Mouse (Mus musculus) lung, embryonic 15.5 days (tissue): ENCODE data around the gene Ephx1. TPM values are rescaled to one million over a fixed set of nuclear protein-coding genes. Genes with fewer than 3 reads are reported as not detected.

Experiments
- ATAC-seq: fragments of 200-750 bp; cut with Nextera tagmentation; 2 replicates; pipeline ENCODE4 v1.8.0; 2017; ENCODE audit warnings: moderate number of reproducible peaks, borderline replicate concordance; ENCODE audit not compliant: low FRiP score, low TSS enrichment; ENCODE audit errors: extremely low read depth
- H3K27ac ChIP-seq: fragments of 300-500 bp; sonication (generic); 2 replicates; pipeline ENCODE4 v1.5.1; 2015; ENCODE audit warnings: moderate library complexity, mild to moderate bottlenecking, inconsistent platforms
- H3K27me3 ChIP-seq: fragments of 300-500 bp; sonication (generic); 2 replicates; pipeline ENCODE4 v1.6.1; 2015; ENCODE audit warnings: inconsistent platforms
- H3K36me3 ChIP-seq: fragments of 300-500 bp; sonication (generic); 2 replicates; pipeline ENCODE4 v1.6.1; 2015; ENCODE audit warnings: inconsistent platforms
- H3K4me1 ChIP-seq: fragments of 300-500 bp; sonication (generic); 2 replicates; pipeline ENCODE4 v1.6.1; 2015; ENCODE audit warnings: inconsistent platforms
- H3K4me2 ChIP-seq: fragments of 300-500 bp; sonication (generic); 2 replicates; pipeline ENCODE4 v1.6.1; 2015; ENCODE audit warnings: inconsistent platforms, mild to moderate bottlenecking, moderate library complexity
- H3K4me3 ChIP-seq: fragments of 300-500 bp; sonication (generic); 2 replicates; pipeline ENCODE4 v1.5.1; 2015; ENCODE audit warnings: mild to moderate bottlenecking, inconsistent platforms
- H3K9ac ChIP-seq: fragments of 300-500 bp; sonication (generic); 2 replicates; pipeline ENCODE4 v1.6.1; 2015; ENCODE audit warnings: inconsistent platforms
- H3K9me3 ChIP-seq: fragments of 300-500 bp; sonication (generic); 2 replicates; pipeline ENCODE4 v1.6.1; 2016; ENCODE audit warnings: inconsistent platforms
- WGBS: fragments of 180-500 bp; shearing (Covaris S2); methylation state at CpG from one replicate; pipeline ENCODE4 v1.1.7; 2015; 5-methylcytosine and 5-hydroxymethylcytosine counted together
- polyA plus RNA-seq: library from polyadenylated mRNA; unstranded; fragments of >200 nt; fragmentation: Nextera tagmentation; extraction: Ambion mirVana; gene quantifications from 2 replicates; pipeline ENCODE4 v1.2.1, GENCODE M21; 2015

Gene Ephx1
- 6.3 and 7.2 TPM in 2 replicates for polyA plus RNA-seq

DNA sequence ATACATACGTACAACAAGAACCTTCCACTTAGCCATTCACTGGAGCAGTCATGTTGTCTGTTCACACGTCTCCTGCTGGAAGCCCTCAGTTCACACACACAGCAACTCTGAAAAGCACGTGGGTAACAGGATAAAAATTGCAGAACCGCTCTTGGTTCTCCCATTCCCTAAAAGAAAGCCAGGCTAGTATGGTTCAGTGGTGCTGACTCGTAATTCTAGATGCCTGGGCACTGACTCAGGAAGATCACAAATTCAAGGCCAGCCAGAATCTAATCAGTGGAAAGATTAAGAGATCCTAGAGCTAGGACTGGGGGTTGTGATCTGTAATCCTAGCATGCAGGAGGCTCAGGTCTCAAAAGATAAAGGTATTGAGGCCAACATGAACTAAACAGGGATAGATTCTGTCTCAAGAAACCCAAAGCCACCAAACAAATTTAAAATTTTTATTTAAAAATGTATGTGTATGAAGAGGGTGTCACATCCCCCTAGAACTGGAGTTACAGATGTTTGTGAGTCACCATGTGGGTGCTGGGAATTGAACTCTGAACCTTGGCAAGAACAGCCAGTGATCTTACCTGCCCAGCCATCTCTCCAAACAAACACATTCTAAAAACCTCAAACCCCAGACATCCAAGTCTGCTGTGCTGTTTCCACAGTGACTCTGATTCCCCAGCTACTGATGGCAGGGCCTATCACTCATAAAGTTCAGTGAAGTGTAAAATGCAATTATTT lies at the start of gene Ephx1:
Gene Ephx1, minus strand, starts transcription at position 149 of the 732 bp plus-strand sequence.
- no peak within 1 kb of the TSS for H3K27ac ChIP-seq
- H3K27me3 ChIP-seq, result no peaks in the 10 kb centered on the region
- no peak within 1 kb of the TSS for H3K9ac ChIP-seq
- peaks cover 8% of the 10 kb centered on the region; the same call in 1 of the 2 replicates for H3K4me1 ChIP-seq
- no peaks in the 10 kb centered on the region for H3K36me3 ChIP-seq
- no peak within 1 kb of the TSS for H3K4me3 ChIP-seq
- no peak for ATAC-seq
- WGBS, result 31% methylated on average over 5 of the region's 5 CpGs
- no peak within 1 kb of the TSS for H3K4me2 ChIP-seq
- H3K9me3 ChIP-seq, result no peaks in the 10 kb centered on the region

GRCm38 (mm10) chr1:181069671-181070070 lies 49.0 kb upstream of the Ephx1 start:
- ATAC-seq, result no peak
- no peaks in the 10 kb centered on the region for H3K9me3 ChIP-seq
- no peaks in the 10 kb centered on the region for H3K27me3 ChIP-seq
- H3K4me1 ChIP-seq, result no peaks in the 10 kb centered on the region
- no peak overlapping the region for H3K4me3 ChIP-seq
- H3K36me3 ChIP-seq, result no peaks in the 10 kb centered on the region
- no peak overlapping the region for H3K9ac ChIP-seq
- H3K27ac ChIP-seq, result no peak overlapping the region
- 63% methylated on average over 11 of the region's 11 CpGs for WGBS
- no peak overlapping the region for H3K4me2 ChIP-seq

DNA sequence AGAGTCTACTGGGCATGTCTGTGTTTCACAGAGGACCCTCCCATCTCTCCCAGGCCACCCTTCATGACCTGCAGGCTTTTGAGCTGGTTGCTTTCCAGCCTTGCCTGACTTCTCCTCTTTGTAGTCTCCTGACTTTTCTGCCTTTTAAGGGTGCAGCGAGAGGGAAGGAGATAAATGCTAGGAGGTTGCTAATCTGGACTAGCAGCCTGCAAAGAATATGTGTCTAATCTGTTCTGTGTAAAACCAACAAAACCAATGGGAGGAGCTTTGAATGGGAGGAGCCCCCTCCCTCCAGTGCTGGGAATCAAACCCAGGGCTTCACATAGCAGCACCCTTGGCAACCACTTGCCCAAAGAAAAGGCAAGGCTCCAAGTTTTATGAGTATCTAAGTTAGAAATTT lies 47.6 kb upstream of the Ephx1 start:
- WGBS, result 69% methylated on average over 1 of the region's 1 CpGs
- Histone ChIP-seq H3K36me3 (no peaks in the 10 kb centered on the region), H3K27me3 (no peaks in the 10 kb centered on the region), H3K4me1 (no peaks in the 10 kb centered on the region), H3K4me3 (no peak overlapping the region), H3K9ac (no peak overlapping the region), H3K4me2 (no peak overlapping the region), H3K9me3 (no peaks in the 10 kb centered on the region), H3K27ac (no peak overlapping the region)
- ATAC-seq, result no peak

- Histone ChIP-seq H3K36me3 (no peaks in the 10 kb centered on the region), H3K27ac (no peak overlapping the region), H3K27me3 (no peaks in the 10 kb centered on the region), H3K4me3 (no peak overlapping the region), H3K4me2 (no peak overlapping the region), H3K4me1 (no peaks in the 10 kb centered on the region), H3K9me3 (no peaks in the 10 kb centered on the region), H3K9ac (no peak overlapping the region)
- WGBS, result 61% methylated on average over 6 of the region's 6 CpGs
- ATAC-seq, result no peak
Observed at GRCm38 (mm10) chr1:181064648-181065047, 43.9 kb upstream of the Ephx1 start.

GRCm38 (mm10) chr1:181063991-181064390 lies 43.3 kb upstream of the Ephx1 start:
- H3K4me1 ChIP-seq, result no peaks in the 10 kb centered on the region
- ATAC-seq, result no peak
- H3K9me3 ChIP-seq, result no peaks in the 10 kb centered on the region
- no peak overlapping the region for H3K4me2 ChIP-seq
- no peak overlapping the region for H3K27ac ChIP-seq
- H3K27me3 ChIP-seq, result no peaks in the 10 kb centered on the region
- H3K9ac ChIP-seq, result no peak overlapping the region
- H3K4me3 ChIP-seq, result no peak overlapping the region
- H3K36me3 ChIP-seq, result no peaks in the 10 kb centered on the region
- 59% methylated on average over 2 of the region's 2 CpGs for WGBS

GRCm38 (mm10) chr1:181061784-181062485 lies 41.2 kb upstream of the Ephx1 start:
- Histone ChIP-seq H3K4me1 (no peaks in the 10 kb centered on the region), H3K9ac (no peak overlapping the region), H3K4me3 (no peak overlapping the region), H3K9me3 (no peaks in the 10 kb centered on the region), H3K27me3 (no peaks in the 10 kb centered on the region), H3K36me3 (no peaks in the 10 kb centered on the region), H3K27ac (no peak overlapping the region), H3K4me2 (no peak overlapping the region)
- WGBS, result 58% methylated on average over 3 of the region's 3 CpGs
- no peak for ATAC-seq

- H3K9me3 ChIP-seq, result no peaks in the 10 kb centered on the region
- H3K4me2 ChIP-seq, result no peak overlapping the region
- WGBS, result 65% methylated on average over 4 of the region's 4 CpGs
- H3K27ac ChIP-seq, result no peak overlapping the region
- no peak for ATAC-seq
- no peaks in the 10 kb centered on the region for H3K36me3 ChIP-seq
- no peaks in the 10 kb centered on the region for H3K4me1 ChIP-seq
- no peaks in the 10 kb centered on the region for H3K27me3 ChIP-seq
- no peak overlapping the region for H3K4me3 ChIP-seq
- H3K9ac ChIP-seq, result no peak overlapping the region
Observed at GRCm38 (mm10) chr1:181052898-181053297, 32.2 kb upstream of the Ephx1 start.

DNA sequence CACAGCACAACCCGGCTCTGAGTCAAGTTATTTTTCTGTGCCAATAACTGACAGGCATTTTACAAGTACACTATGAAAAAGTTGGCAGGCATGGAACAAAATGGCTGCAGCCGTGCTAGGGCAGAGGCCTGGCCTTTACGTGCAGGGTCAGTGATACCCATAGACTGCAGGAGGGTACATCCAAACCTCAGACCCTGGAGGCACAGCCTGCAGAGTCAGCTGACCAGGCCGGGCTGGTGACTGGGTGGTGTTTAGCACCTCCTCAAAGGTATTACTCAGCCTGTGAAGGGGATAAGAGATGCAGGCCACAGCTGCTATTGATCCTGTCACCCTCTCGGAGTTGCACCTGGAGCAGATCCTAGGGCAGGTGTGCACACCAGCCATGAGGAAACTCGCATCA lies 30.2 kb upstream of the Ephx1 start, which contains the start of gene 9130409I23Rik:
Gene 9130409I23Rik, plus strand, starts transcription at position 301 of the 400 bp plus-strand sequence.
- no peak for ATAC-seq
- Histone ChIP-seq H3K9ac (no peak within 1 kb of the TSS), H3K4me3 (no peak within 1 kb of the TSS), H3K4me2 (no peak within 1 kb of the TSS), H3K27me3 (no peaks in the 10 kb centered on the region), H3K36me3 (no peaks in the 10 kb centered on the region), H3K4me1 (no peaks in the 10 kb centered on the region), H3K9me3 (no peaks in the 10 kb centered on the region), H3K27ac (no peak within 1 kb of the TSS)
- WGBS, result 67% methylated on average over 6 of the region's 6 CpGs

- Histone ChIP-seq H3K9me3 (no peaks in the 10 kb centered on the region), H3K4me1 (no peaks in the 10 kb centered on the region), H3K27me3 (no peaks in the 10 kb centered on the region), H3K4me2 (no peak overlapping the region), H3K9ac (no peak overlapping the region), H3K27ac (no peak overlapping the region), H3K36me3 (no peaks in the 10 kb centered on the region), H3K4me3 (no peak overlapping the region)
- no peak for ATAC-seq
Observed at GRCm38 (mm10) chr1:181049328-181049842, 28.7 kb upstream of the Ephx1 start.

DNA sequence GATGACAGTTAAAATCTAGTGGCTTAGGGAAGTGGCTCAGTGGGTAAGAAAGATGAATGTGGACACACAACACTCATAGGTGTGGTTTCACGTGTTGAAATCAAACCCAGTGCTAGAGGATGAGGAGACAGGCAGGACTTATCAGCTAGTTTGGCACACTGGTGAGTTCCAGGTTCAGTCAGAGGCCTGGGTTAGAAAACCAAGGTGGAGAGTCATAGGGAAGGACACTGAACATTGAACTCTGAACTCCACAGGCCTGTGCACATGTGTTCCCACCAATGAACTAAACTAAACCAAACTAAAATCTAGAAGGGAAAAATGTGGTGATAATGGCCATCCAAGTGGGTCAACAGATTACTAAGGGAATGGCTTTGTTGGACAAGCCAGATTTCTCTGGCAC lies 26.8 kb upstream of the Ephx1 start:
- no peak overlapping the region for H3K9ac ChIP-seq
- WGBS, result 35% methylated on average over 1 of the region's 1 CpGs
- ATAC-seq, result no peak

DNA sequence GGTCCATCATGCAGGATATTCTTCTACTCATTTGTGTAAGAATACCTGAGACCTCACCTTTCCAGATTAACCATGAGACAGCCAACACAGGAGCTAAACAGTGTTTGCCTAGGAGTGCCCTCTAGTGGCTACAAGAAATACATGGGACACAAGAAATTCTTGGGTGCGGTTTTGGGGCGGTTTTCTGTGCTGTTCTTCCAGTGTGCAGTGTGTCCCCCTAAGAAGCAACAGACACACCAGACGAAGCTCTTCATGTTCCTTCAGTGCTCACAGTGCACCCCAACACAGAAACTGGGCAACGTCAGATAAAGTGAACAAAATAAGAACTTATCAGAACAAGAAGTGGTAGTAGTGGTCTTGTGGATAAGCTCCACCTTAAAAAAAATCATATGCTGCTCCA lies 18.9 kb upstream of the Ephx1 start:
- no peak overlapping the region for H3K27ac ChIP-seq
- no peaks in the 10 kb centered on the region; the same call in 1 of the 2 replicates for H3K27me3 ChIP-seq
- WGBS, result 8% methylated on average over 4 of the region's 4 CpGs
- no peak for ATAC-seq
- H3K4me1 ChIP-seq, result no peaks in the 10 kb centered on the region
- H3K36me3 ChIP-seq, result no peaks in the 10 kb centered on the region
- no peaks in the 10 kb centered on the region for H3K9me3 ChIP-seq
- H3K4me2 ChIP-seq, result no peak overlapping the region
- H3K9ac ChIP-seq, result no peak overlapping the region
- H3K4me3 ChIP-seq, result no peak overlapping the region

More for the DNA sequence above, 26.8 kb upstream of the Ephx1 start:
- no peak overlapping the region for H3K27ac ChIP-seq
- H3K27me3 ChIP-seq, result no peaks in the 10 kb centered on the region
- H3K36me3 ChIP-seq, result no peaks in the 10 kb centered on the region
- no peak overlapping the region for H3K4me3 ChIP-seq
- H3K4me2 ChIP-seq, result no peak overlapping the region
- H3K4me1 ChIP-seq, result no peaks in the 10 kb centered on the region
- H3K9me3 ChIP-seq, result no peaks in the 10 kb centered on the region

DNA sequence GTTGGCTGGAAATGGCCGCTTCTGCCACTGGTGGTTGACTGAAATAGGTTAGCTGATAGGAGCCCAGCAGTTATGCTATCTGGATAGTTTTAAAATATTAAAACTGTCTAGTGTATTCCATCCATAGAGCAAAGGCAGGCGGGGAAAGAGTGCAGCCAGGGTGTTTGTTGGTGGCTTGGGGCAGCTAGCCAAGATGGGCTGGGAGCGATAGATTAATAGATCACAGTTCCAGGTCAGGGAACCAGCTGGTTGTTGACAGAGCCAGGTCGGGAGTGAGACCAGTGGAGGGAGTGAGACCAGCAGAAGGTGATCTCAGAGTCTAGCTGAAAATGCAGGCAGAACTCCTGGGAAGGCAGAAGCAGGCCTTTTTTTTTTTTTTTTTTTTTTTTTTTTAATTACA lies 16.9 kb upstream of the Ephx1 start:
- Histone ChIP-seq H3K9me3 (no peaks in the 10 kb centered on the region), H3K27me3 (no peaks in the 10 kb centered on the region; the same call in 1 of the 2 replicates), H3K36me3 (no peaks in the 10 kb centered on the region), H3K27ac (no peak overlapping the region), H3K4me1 (no peaks in the 10 kb centered on the region), H3K4me3 (no peak overlapping the region), H3K4me2 (no peak overlapping the region), H3K9ac (no peak overlapping the region)
- WGBS, result 53% methylated on average over 4 of the region's 4 CpGs
- no peak for ATAC-seq
